Mouse (Mus musculus) embryonic facial prominence, embryonic 11.5 days (tissue): Measurements from ENCODE around the gene Tut7. TPM values are rescaled to one million over a fixed set of nuclear protein-coding genes. Genes with fewer than 3 reads are reported as not detected.
"Not testable (repeated sequence)": the region's sequence is repeated elsewhere in the genome, so short reads cannot be mapped to it uniquely, and the experiment has no call there.

ENCODE experiments used
- ATAC-seq: fragments of 200-750 bp; cut with Nextera tagmentation; replicated peaks from 2 replicates; pipeline ENCODE4 v1.8.0; 2017; ENCODE audit warnings: low read depth; ENCODE audit not compliant: insufficient number of reproducible peaks, low FRiP score, low TSS enrichment
- DNase-seq: peaks from one replicate; pipeline ENCODE4 v3.0.0-alpha.2; 2015; ENCODE audit warnings: low spot score
- H3K27ac ChIP-seq: fragments of 300-500 bp; sonication (generic); replicated peaks from 2 replicates; pipeline ENCODE4 v1.5.1; 2014; ENCODE audit warnings: mild to moderate bottlenecking, low read depth, low read length, control low read depth
- H3K27me3 ChIP-seq: fragments of 300-500 bp; sonication (generic); 2 replicates; pipeline ENCODE4 v1.6.1; 2014; ENCODE audit warnings: mild to moderate bottlenecking, low read length, moderate library complexity, mixed read lengths; ENCODE audit not compliant: control insufficient read depth, insufficient read depth
- H3K36me3 ChIP-seq: fragments of 300-500 bp; sonication (generic); replicated peaks from 2 replicates; pipeline ENCODE4 v1.6.1; 2014; ENCODE audit warnings: low read depth, mild to moderate bottlenecking, low read length, moderate library complexity, mixed read lengths; ENCODE audit not compliant: control insufficient read depth, insufficient read depth
- H3K4me1 ChIP-seq: fragments of 300-500 bp; sonication (generic); 2 replicates; pipeline ENCODE4 v1.6.1; 2014; ENCODE audit warnings: low read length, mixed read lengths; ENCODE audit not compliant: control insufficient read depth, insufficient read depth
- H3K4me2 ChIP-seq: fragments of 300-500 bp; sonication (generic); 2 replicates; pipeline ENCODE4 v1.6.1; 2014; ENCODE audit warnings: low read depth, mild to moderate bottlenecking, control low read depth, low read length, moderate library complexity
- H3K4me3 ChIP-seq: fragments of 300-500 bp; sonication (generic); 2 replicates; pipeline ENCODE4 v1.5.1; 2014; ENCODE audit warnings: low read depth, low read length, control low read depth
- H3K9ac ChIP-seq: fragments of 300-500 bp; sonication (generic); replicated peaks from 2 replicates; pipeline ENCODE4 v1.6.1; 2014; ENCODE audit warnings: mild to moderate bottlenecking, control low read depth, low read length
- H3K9me3 ChIP-seq: fragments of 300-500 bp; sonication (generic); replicated peaks from 2 replicates; pipeline ENCODE4 v1.6.1; 2016; ENCODE audit warnings: mild to moderate bottlenecking, low read length, inconsistent platforms, mixed read lengths; ENCODE audit not compliant: control insufficient read depth
- WGBS: fragments of 180-500 bp; shearing (Covaris S2); extraction: QIAGEN DNeasy Blood & Tissue Kit; methylation state at CpG from one replicate; pipeline ENCODE4 v1.1.7; 2014; 5-methylcytosine and 5-hydroxymethylcytosine counted together
- polyA plus RNA-seq: library from polyadenylated mRNA; unstranded; fragments of >200 nt; fragmentation: Nextera tagmentation; extraction: Ambion mirVana; gene quantifications from 2 replicates; pipeline ENCODE4 v1.2.1, GENCODE M21; 2014

Tut7 gene
- polyA plus RNA-seq, 1 experiment from 2014 or later, result 48.7 TPM

- WGBS, result 96% methylated on average over 6 of the region's 6 CpGs
- Histone ChIP-seq H3K4me3 (no peak overlapping the region), H3K4me2 (no peak overlapping the region), H3K9ac (no peak overlapping the region), H3K9me3 (no peaks in the 10 kb centered on the region), H3K27me3 (no peaks in the 10 kb centered on the region), H3K27ac (no peak overlapping the region), H3K4me1 (no peaks in the 10 kb centered on the region), H3K36me3 (peaks cover 9% of the 10 kb centered on the region)
- ATAC-seq (0 out of 2 replicates have a peak, but pooled peaks have one; percentile 34), DNase-seq (no peak)
These were observed 27.0 kb downstream of the Tut7 start for GRCm38 (mm10) chr13:59795807-59796465.

GRCm38 (mm10) chr13:59794786-59795185 is 28.2 kb downstream of the Tut7 start:
- ATAC-seq (no peak), DNase-seq (no peak)
- Histone ChIP-seq H3K9me3 (no peaks in the 10 kb centered on the region), H3K36me3 (peaks cover 10% of the 10 kb centered on the region), H3K27ac (no peak overlapping the region), H3K9ac (no peak overlapping the region), H3K27me3 (no peaks in the 10 kb centered on the region), H3K4me1 (no peaks in the 10 kb centered on the region), H3K4me2 (no peak overlapping the region), H3K4me3 (no peak overlapping the region)
- 97% methylated on average over 1 of the region's 1 CpGs for WGBS

GRCm38 (mm10) chr13:59782145-59782544 is 40.8 kb downstream of the Tut7 start, which contains the start of gene Gm49354:
TSS of gene Gm49354 (minus strand) at chr13:59782245.
- WGBS, result 92% methylated on average over 7 of the region's 7 CpGs
- Histone ChIP-seq H3K4me1 (no peaks in the 10 kb centered on the region), H3K27me3 (no peaks in the 10 kb centered on the region), H3K27ac (no peak within 1 kb of the TSS), H3K4me2 (no peak within 1 kb of the TSS), H3K4me3 (no peak within 1 kb of the TSS), H3K9me3 (no peaks in the 10 kb centered on the region), H3K36me3 (peaks cover 18% of the 10 kb centered on the region), H3K9ac (no peak within 1 kb of the TSS)
- no peak for ATAC-seq
- DNase-seq, result no peak

GRCm38 (mm10) chr13:59779744-59780264 is 43.1 kb downstream of the Tut7 start:
- not testable (repeated sequence) for H3K9me3 ChIP-seq, H3K4me3 ChIP-seq, DNase-seq, H3K27me3 ChIP-seq, H3K9ac ChIP-seq, ATAC-seq, H3K4me2 ChIP-seq, H3K4me1 ChIP-seq, H3K27ac ChIP-seq
- WGBS, result 96% methylated on average over 1 of the region's 1 CpGs
- H3K36me3 ChIP-seq, result peaks cover 14% of the 10 kb centered on the region

- no peak for ATAC-seq
- Histone ChIP-seq H3K36me3 (peaks cover 12% of the 10 kb centered on the region), H3K9ac (no peak overlapping the region), H3K4me3 (no peak overlapping the region), H3K9me3 (no peaks in the 10 kb centered on the region), H3K27me3 (no peaks in the 10 kb centered on the region), H3K27ac (no peak overlapping the region), H3K4me2 (no peak overlapping the region), H3K4me1 (no peaks in the 10 kb centered on the region)
- WGBS, result 85% methylated on average over 4 of the region's 4 CpGs
- DNase-seq, result no peak
These were observed 43.7 kb downstream of the Tut7 start for GRCm38 (mm10) chr13:59779213-59779612.

GRCm38 (mm10) chr13:59775168-59775567 is 47.8 kb downstream of the Tut7 start:
- no peaks in the 10 kb centered on the region for H3K9me3 ChIP-seq
- no peaks in the 10 kb centered on the region for H3K4me1 ChIP-seq
- H3K9ac ChIP-seq, result no peak overlapping the region
- H3K4me3 ChIP-seq, result no peak overlapping the region
- no peak for DNase-seq
- H3K36me3 ChIP-seq, result peaks cover 8% of the 10 kb centered on the region
- ATAC-seq, result no peak
- WGBS, result 82% methylated on average over 3 of the region's 3 CpGs
- H3K27ac ChIP-seq, result no peak overlapping the region
- H3K27me3 ChIP-seq, result no peaks in the 10 kb centered on the region
- H3K4me2 ChIP-seq, result no peak overlapping the region

- Histone ChIP-seq H3K27me3 (no peaks in the 10 kb centered on the region), H3K4me1 (no peaks in the 10 kb centered on the region; the same call in 1 of the 2 replicates), H3K9ac (no peak overlapping the region), H3K27ac (no peak overlapping the region), H3K4me3 (no peak overlapping the region), H3K4me2 (no peak overlapping the region), H3K9me3 (no peaks in the 10 kb centered on the region), H3K36me3 (no peaks in the 10 kb centered on the region; the same call in 1 of the 2 replicates)
- DNase-seq, result peak; percentile 13
- 53% methylated on average over 9 of the region's 9 CpGs for WGBS
- no peak for ATAC-seq
These were observed 51.7 kb downstream of the Tut7 start for GRCm38 (mm10) chr13:59771257-59771656.

- no peak for ATAC-seq
- Histone ChIP-seq H3K36me3 (no peaks in the 10 kb centered on the region; the same call in 1 of the 2 replicates), H3K4me2 (no peak overlapping the region), H3K9me3 (no peaks in the 10 kb centered on the region), H3K4me1 (no peaks in the 10 kb centered on the region; the same call in 1 of the 2 replicates), H3K27ac (peak overlapping the region; percentile 92; the same call in 1 of the 2 replicates), H3K4me3 (peak overlapping the region; percentile 83), H3K27me3 (no peaks in the 10 kb centered on the region), H3K9ac (peak overlapping the region; percentile 72; the same call in 1 of the 2 replicates)
- DNase-seq, result no peak
- 73% methylated on average over 9 of the region's 9 CpGs for WGBS
These were observed 52.1 kb downstream of the Tut7 start for GRCm38 (mm10) chr13:59770847-59771246.
